Mouse (Mus musculus) urinary bladder, postnatal 14 days (tissue): ENCODE measurements around the gene Lmntd1.
A peak's percentile ranks its signal among the peaks of the same experiment; 100 is the strongest.

Source experiments
- DNase-seq: peaks from one replicate; pipeline ENCODE4 v3.0.0; 2021; ENCODE audit warnings: low spot score

The Lmntd1 gene

GRCm38 (mm10) chr6:145604648-145605047, 9.5 kb downstream of the Lmntd1 start:
- no peak for DNase-seq

- no peak for DNase-seq
Observed at GRCm38 (mm10) chr6:145604126-145604525, 10.0 kb downstream of the Lmntd1 start.

GRCm38 (mm10) chr6:145598794-145599555, 15.1 kb downstream of the Lmntd1 start:
- peak; percentile 33 for DNase-seq

GRCm38 (mm10) chr6:145595905-145596304, 18.2 kb downstream of the Lmntd1 start:
- DNase-seq = peak; percentile 68

GRCm38 (mm10) chr6:145593991-145594390, 20.1 kb downstream of the Lmntd1 start:
- DNase-seq = no peak

- no peak for DNase-seq
Observed at GRCm38 (mm10) chr6:145592531-145592998, 21.6 kb downstream of the Lmntd1 start.

GRCm38 (mm10) chr6:145592036-145592435, 22.1 kb downstream of the Lmntd1 start:
- DNase-seq = no peak

GRCm38 (mm10) chr6:145591578-145591977, 22.5 kb downstream of the Lmntd1 start:
- no peak for DNase-seq

GRCm38 (mm10) chr6:145590501-145591293, 23.4 kb downstream of the Lmntd1 start:
- DNase-seq = no peak

- DNase-seq = no peak
Observed at GRCm38 (mm10) chr6:145585052-145585973, 28.8 kb downstream of the Lmntd1 start.

GRCm38 (mm10) chr6:145581366-145582170, 32.6 kb downstream of the Lmntd1 start:
- DNase-seq = no peak

GRCm38 (mm10) chr6:145579761-145580160, 34.4 kb downstream of the Lmntd1 start:
- no peak for DNase-seq

GRCm38 (mm10) chr6:145578457-145579185, 35.5 kb downstream of the Lmntd1 start:
- DNase-seq = no peak

GRCm38 (mm10) chr6:145576762-145577161, 37.4 kb downstream of the Lmntd1 start:
- DNase-seq = no peak

- no peak for DNase-seq
Observed at GRCm38 (mm10) chr6:145573250-145574013, 40.7 kb downstream of the Lmntd1 start.

GRCm38 (mm10) chr6:145568701-145569100, 45.4 kb downstream of the Lmntd1 start:
- DNase-seq = no peak

GRCm38 (mm10) chr6:145567832-145568231, 46.3 kb downstream of the Lmntd1 start:
- no peak for DNase-seq

GRCm38 (mm10) chr6:145567296-145567695, 46.8 kb downstream of the Lmntd1 start:
- DNase-seq = no peak

GRCm38 (mm10) chr6:145565663-145566062, 48.5 kb downstream of the Lmntd1 start:
- no peak for DNase-seq

GRCm38 (mm10) chr6:145564671-145565070, 49.4 kb downstream of the Lmntd1 start:
- DNase-seq = no peak
